Mouse (Mus musculus) intestine, embryonic 14.5 days (tissue): Measurements from ENCODE around the gene Foxq1. TPM values are rescaled to one million over a fixed set of nuclear protein-coding genes. Genes with fewer than 3 reads are reported as not detected.

Source experiments
- ATAC-seq: fragments of 200-750 bp; cut with Nextera tagmentation; replicated peaks from 2 replicates; pipeline ENCODE4 v1.8.0; 2017; ENCODE audit warnings: low read depth, moderate number of reproducible peaks, moderate TSS enrichment, moderate library complexity; ENCODE audit not compliant: low FRiP score, low TSS enrichment
- DNase-seq: peaks from one replicate; pipeline ENCODE4 v3.0.0-alpha.2; 2018; ENCODE audit warnings: low spot score
- H3K27ac ChIP-seq: fragments of 300-500 bp; sonication (generic); 2 replicates; pipeline ENCODE4 v1.5.1; 2014; ENCODE audit warnings: low read depth, mild to moderate bottlenecking, control low read depth
- H3K27me3 ChIP-seq: fragments of 300-500 bp; sonication (generic); replicated peaks from 2 replicates; pipeline ENCODE4 v1.6.1; 2014; ENCODE audit warnings: low read length, control low read depth; ENCODE audit not compliant: control insufficient read depth, insufficient read depth
- H3K36me3 ChIP-seq: fragments of 300-500 bp; sonication (generic); 2 replicates; pipeline ENCODE4 v1.6.1; 2014; ENCODE audit warnings: low read length, control low read depth; ENCODE audit not compliant: control insufficient read depth, insufficient read depth
- H3K4me1 ChIP-seq: fragments of 300-500 bp; sonication (generic); replicated peaks from 2 replicates; pipeline ENCODE4 v1.6.1; 2014; ENCODE audit warnings: low read length, control low read depth, mixed read lengths; ENCODE audit not compliant: control insufficient read depth, insufficient read depth
- H3K4me2 ChIP-seq: fragments of 300-500 bp; sonication (generic); 2 replicates; pipeline ENCODE4 v1.6.1; 2014; ENCODE audit warnings: low read length
- H3K4me3 ChIP-seq: fragments of 300-500 bp; sonication (generic); 2 replicates; pipeline ENCODE4 v1.5.1; 2014; ENCODE audit warnings: low read depth, low read length, control low read depth, mixed read lengths
- H3K9ac ChIP-seq: fragments of 300-500 bp; sonication (generic); 2 replicates; pipeline ENCODE4 v1.6.1; 2014; ENCODE audit warnings: mild to moderate bottlenecking, low read length
- H3K9me3 ChIP-seq: fragments of 300-500 bp; sonication (generic); 2 replicates; pipeline ENCODE4 v1.6.1; 2016; ENCODE audit warnings: low read length, control low read depth; ENCODE audit not compliant: control insufficient read depth
- WGBS: fragments of 180-500 bp; shearing (Covaris S2); extraction: QIAGEN DNeasy Blood & Tissue Kit; methylation state at CpG from one replicate; pipeline ENCODE4 v1.1.7; 2014; 5-methylcytosine and 5-hydroxymethylcytosine counted together
- polyA plus RNA-seq: library from polyadenylated mRNA; unstranded; fragments of >200 nt; fragmentation: Nextera tagmentation; extraction: Ambion mirVana; gene quantifications from 2 replicates; pipeline ENCODE4 v1.2.1, GENCODE M21; 2014

Gene Foxq1
- polyA plus RNA-seq, 1 experiment from 2014 or later = 1.5 TPM

DNA sequence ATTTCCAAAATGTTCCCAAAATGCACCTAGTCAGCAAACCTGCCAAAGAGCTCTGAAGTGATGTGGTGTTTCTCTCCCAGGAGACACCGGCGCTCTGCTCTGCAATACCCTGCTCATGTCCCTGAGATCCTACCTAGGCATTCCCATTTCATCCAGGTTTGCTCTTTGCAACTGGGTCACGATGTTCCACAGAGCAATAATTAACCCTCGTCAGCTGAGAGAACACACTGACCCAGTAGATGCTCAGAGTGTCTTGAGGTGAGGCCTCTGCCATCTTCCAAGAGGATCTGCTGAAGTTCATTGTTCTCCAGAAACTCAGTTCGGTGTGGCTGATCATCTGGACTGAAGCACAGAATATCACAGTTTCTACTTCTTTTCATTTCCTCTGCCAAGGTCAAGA is 12.9 kb upstream of the Foxq1 start:
- H3K27ac ChIP-seq = no peak overlapping the region
- no peak for ATAC-seq

DNA sequence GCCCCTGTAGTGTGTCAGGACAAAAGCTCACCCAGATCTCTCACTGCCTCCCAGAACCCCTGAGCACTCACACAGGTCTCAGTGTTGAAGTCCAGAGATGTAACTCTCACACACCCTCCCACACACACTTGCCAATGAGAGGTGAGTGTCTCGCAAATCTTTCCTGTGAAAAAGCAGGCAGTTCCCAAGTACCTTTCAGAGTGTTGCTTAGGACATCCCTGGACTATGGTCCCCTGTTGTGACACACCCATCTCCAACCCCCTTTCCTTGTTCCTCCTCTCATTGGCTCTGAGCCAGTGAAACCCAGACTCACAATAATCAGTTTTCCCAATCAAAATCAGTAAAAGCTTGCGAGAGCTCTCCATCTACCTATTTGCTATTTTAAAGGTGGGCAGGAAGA is 9.2 kb upstream of the Foxq1 start:
- Histone ChIP-seq H3K9me3 (no peaks in the 10 kb centered on the region), H3K27ac (no peak overlapping the region), H3K4me2 (no peak overlapping the region), H3K27me3 (no peaks in the 10 kb centered on the region), H3K4me1 (no peaks in the 10 kb centered on the region), H3K36me3 (no peaks in the 10 kb centered on the region), H3K4me3 (no peak overlapping the region), H3K9ac (no peak overlapping the region)
- ATAC-seq = no peak
- 69% methylated on average over 2 of the region's 2 CpGs for WGBS
- no peak for DNase-seq

More for the DNA sequence above, 12.9 kb upstream of the Foxq1 start:
- H3K27me3 ChIP-seq = no peaks in the 10 kb centered on the region
- no peaks in the 10 kb centered on the region for H3K36me3 ChIP-seq
- H3K4me1 ChIP-seq = no peaks in the 10 kb centered on the region
- no peak overlapping the region for H3K9ac ChIP-seq
- no peaks in the 10 kb centered on the region for H3K9me3 ChIP-seq
- WGBS = 89% methylated on average over 5 of the region's 5 CpGs
- no peak for DNase-seq
- H3K4me2 ChIP-seq = no peak overlapping the region
- no peak overlapping the region for H3K4me3 ChIP-seq

DNA sequence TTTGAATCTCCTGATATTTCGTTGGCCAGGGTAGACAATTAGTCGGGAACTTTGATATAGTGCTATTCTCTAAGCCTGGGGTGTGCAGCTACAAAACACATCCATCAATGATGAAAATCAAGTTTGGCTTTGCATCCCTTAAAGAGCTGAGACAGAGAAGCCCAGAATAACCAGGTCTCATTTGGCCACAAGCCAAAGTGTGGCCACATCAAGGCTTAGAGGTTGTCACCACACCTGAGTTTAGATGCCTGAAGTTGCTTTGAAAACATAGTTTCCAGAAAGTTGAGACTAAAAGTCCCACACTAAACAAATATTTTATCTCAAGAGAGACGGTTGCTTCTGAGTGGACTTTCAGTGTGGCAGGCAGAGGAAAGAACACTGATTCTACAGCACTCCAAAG is 8.7 kb upstream of the Foxq1 start:
- ATAC-seq (no peak), DNase-seq (no peak)
- Histone ChIP-seq H3K36me3 (no peaks in the 10 kb centered on the region), H3K27me3 (no peaks in the 10 kb centered on the region), H3K4me3 (no peak overlapping the region), H3K4me1 (no peaks in the 10 kb centered on the region), H3K27ac (no peak overlapping the region), H3K9me3 (no peaks in the 10 kb centered on the region), H3K9ac (no peak overlapping the region), H3K4me2 (no peak overlapping the region)
- WGBS = 76% methylated on average over 3 of the region's 3 CpGs

DNA sequence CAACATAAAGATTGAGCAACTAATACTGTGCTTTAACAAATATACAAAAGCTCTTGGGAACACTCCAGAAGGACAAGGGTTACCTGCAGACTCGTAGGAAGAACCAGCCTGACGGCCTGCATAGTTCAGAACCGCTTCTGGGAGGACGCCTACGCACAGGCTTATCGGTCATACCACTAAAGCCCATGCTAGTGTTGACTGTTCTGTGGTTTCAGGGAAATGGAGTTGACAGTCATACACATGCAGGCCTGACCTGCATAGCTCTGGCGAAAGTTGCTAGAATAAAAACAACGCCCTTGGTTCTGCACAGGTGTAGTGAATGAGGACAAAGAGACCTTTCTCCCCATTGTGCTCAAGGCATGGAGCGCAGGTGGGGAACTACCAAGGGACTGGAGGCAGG is 8.3 kb upstream of the Foxq1 start:
- Histone ChIP-seq H3K9me3 (no peaks in the 10 kb centered on the region), H3K4me3 (no peak overlapping the region), H3K27me3 (no peaks in the 10 kb centered on the region), H3K36me3 (no peaks in the 10 kb centered on the region), H3K9ac (no peak overlapping the region), H3K4me1 (no peaks in the 10 kb centered on the region), H3K4me2 (no peak overlapping the region), H3K27ac (no peak overlapping the region)
- WGBS = 83% methylated on average over 9 of the region's 9 CpGs
- ATAC-seq = no peak
- DNase-seq = no peak

DNA sequence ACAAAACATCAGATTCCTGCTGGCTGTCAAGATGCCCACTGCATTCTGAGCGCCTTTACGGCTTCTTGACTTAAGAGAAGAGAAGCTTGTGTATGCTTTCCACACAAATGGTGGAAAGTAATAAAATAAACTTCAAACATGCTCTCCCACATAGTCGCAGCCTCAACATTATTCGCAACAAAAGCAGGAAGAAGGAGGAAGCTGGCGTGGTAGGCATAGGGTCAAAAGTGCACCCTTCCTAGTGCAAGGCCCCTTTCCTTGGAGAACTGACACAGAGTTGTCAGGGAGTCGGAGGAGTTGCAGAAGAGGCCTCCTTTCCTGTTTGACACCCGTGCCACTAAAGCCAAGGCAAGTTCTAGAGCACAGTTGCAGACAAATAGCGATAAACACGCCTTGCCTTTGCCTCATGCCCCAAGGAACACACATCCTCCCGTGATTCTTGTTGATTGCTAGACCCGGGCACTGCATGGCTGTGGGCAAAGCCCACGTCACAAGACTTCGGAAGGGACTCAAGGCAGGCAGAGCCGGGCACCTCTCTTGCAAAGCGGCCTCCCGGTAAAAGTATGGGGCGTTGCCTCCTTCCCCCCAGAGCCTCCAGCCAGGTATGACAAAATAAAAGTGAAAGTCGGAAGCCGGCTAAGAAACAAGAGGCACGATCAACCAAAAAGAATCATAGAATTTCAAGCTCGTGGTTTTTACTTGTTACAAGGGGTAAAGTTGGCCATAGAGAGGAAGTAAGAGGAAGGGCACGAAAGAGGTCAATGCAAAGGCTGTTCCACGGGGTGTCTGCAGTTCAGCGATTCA is 1.2 kb downstream of the Foxq1 start:
- Histone ChIP-seq H3K9ac (no peak overlapping the region), H3K9me3 (no peaks in the 10 kb centered on the region), H3K4me2 (peak overlapping the region; percentile 100), H3K4me3 (peak overlapping the region; percentile 58), H3K27me3 (peaks cover 71% of the 10 kb centered on the region), H3K27ac (no peak overlapping the region), H3K4me1 (peaks cover 18% of the 10 kb centered on the region), H3K36me3 (no peaks in the 10 kb centered on the region)
- ATAC-seq (no peak), DNase-seq (peak; percentile 65)
- WGBS = 19% methylated on average over 24 of the region's 24 CpGs

DNA sequence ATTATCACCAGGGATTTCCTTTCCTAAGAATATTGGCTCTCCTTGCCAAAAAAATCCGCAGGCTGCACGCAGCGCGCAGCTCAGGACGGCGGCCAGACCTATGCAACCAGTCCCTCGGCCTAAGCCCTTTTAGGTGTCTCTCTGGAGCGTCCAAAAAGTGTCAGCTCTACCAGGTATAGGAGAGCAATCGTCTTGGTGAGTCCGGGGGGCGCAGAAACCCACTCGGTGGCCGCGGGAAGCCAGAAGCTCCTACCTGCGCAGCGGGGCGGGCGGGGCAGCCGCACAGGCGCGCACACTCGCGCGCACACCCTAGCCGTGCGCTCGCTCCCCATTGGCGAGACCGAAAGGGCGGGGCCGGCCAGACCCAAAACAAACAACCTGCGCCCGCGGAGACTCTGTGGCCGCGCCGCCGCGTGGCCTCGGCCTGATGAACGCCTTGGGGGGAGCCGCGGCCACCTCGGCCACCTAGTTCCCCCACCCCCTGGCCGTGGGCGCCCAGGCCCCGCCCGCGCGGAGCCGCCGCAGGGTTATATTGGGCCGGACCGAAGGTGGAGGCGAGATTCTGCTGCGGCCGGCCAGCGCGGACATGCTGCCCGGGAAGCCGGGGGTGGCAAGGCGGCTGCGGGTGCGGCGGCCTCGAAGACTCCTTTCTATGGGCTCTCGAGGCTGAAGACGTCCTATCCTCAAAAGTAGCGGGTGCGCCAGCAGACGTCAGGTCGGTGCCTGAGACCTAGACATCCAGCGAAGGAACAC is 2.0 kb downstream of the Foxq1 start:
- H3K27me3 ChIP-seq = peaks cover 72% of the 10 kb centered on the region
- H3K27ac ChIP-seq = no peak overlapping the region
- peak; percentile 81 for DNase-seq

DNA sequence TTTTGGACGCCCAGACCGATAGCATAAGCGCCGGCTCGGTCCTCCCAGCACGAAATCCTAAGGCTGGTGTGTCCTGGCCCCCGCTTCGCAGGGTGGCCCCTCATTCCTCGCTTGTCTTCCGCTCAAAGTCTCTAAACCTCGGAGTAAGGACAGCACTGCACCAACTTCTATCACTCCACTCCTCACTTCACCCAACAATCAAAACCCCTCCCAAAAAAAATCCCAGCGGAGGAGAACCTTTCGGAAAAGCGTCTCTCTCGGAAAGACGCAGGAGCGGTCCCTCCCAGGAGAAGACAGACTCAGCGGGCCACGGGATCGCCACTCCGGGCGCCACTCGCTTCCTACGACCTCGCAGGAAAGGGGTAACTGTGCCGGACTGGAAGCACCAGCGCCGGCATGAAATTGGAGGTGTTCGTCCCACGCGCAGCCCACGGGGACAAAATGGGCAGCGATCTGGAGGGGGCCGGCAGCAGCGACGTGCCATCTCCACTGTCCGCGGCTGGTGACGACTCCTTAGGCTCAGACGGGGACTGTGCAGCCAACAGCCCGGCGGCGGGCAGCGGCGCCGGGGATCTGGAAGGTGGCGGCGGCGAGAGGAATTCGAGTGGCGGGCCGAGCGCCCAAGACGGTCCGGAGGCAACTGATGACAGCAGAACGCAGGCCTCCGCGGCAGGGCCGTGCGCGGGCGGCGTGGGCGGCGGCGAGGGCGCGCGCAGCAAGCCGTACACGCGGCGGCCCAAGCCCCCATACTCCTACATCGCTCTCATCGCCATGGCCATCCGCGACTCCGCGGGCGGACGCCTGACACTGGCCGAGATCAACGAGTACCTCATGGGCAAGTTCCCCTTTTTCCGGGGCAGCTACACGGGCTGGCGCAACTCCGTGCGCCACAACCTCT is 2.8 kb downstream of the Foxq1 start, which contains the start of gene A530084C06Rik:
Gene A530084C06Rik (minus strand): TSS at position 813 of the 898 bp plus-strand sequence.
- peak within 1 kb of the TSS; percentile 52 for H3K9ac ChIP-seq
- peak within 1 kb of the TSS; percentile 100 for H3K4me2 ChIP-seq
- WGBS = under 1% methylated on average over 88 of the region's 88 CpGs
- H3K9me3 ChIP-seq = no peaks in the 10 kb centered on the region
- peaks cover 72% of the 10 kb centered on the region for H3K27me3 ChIP-seq
- no peaks in the 10 kb centered on the region for H3K36me3 ChIP-seq
- peak within 1 kb of the TSS; percentile 58 for H3K4me3 ChIP-seq
- H3K4me1 ChIP-seq = peaks cover 18% of the 10 kb centered on the region
- ATAC-seq = peak; percentile 37
- peak; percentile 87 for DNase-seq
- no peak within 1 kb of the TSS; the same call in 1 of the 2 replicates for H3K27ac ChIP-seq

More for the DNA sequence above, 2.0 kb downstream of the Foxq1 start:
- no peaks in the 10 kb centered on the region for H3K9me3 ChIP-seq
- peaks cover 18% of the 10 kb centered on the region for H3K4me1 ChIP-seq
- H3K4me2 ChIP-seq = peak overlapping the region; percentile 100
- peak; percentile 69 for ATAC-seq
- H3K4me3 ChIP-seq = peak overlapping the region; percentile 58
- no peaks in the 10 kb centered on the region for H3K36me3 ChIP-seq
- H3K9ac ChIP-seq = peak overlapping the region; percentile 52
- WGBS = under 1% methylated on average over 73 of the region's 73 CpGs
